Mouse (Mus musculus): ENCODE data around the gene Gm10642. TPM values are rescaled to one million over a fixed set of nuclear protein-coding genes. Genes with fewer than 3 reads are reported as not detected.

Gm10642 gene
- polyA plus RNA-seq, 1 experiment: 3.8 TPM

DNA sequence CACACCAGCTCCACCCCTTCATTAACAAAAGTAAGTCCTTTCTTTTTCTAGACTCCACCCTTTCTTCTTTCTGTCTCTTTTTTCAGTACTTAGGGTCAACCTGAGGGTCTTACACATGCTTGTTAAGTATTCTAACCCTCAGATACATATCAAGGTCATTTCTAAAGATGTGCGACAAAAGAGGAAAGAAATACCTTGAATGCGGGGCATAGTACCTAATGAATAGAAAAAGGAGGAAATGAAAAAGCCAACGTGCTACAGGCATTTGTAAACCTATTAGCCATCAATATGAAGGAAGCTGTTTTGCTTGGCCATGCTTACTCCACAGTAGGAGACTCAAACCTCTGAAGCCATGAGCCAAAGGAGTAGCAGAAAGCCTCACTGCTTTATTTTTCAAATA lies 33.9 kb downstream of the Gm10642 start:
- Histone ChIP-seq H3K4me3 (ENCODE audit: insufficient read depth, low read depth, low read length) (no peak overlapping the region), H3K4me1 (ENCODE audit: control insufficient read depth, insufficient read depth, insufficient read length, low read length) (peaks cover 3% of the 10 kb centered on the region), H3K27ac (replicated peaks; ENCODE audit: low read depth, low read length) (no peak overlapping the region)

GRCm38 (mm10) chr9:70690579-70690978 lies 34.5 kb downstream of the Gm10642 start:
- H3K4me1 ChIP-seq (ENCODE audit: control insufficient read depth, insufficient read depth, insufficient read length, low read length): peaks cover 3% of the 10 kb centered on the region
- H3K4me3 ChIP-seq (ENCODE audit: insufficient read depth, low read depth, low read length): no peak overlapping the region
- no peak overlapping the region for H3K27ac ChIP-seq (replicated peaks; ENCODE audit: low read depth, low read length)

- H3K27ac ChIP-seq (replicated peaks; ENCODE audit: low read depth, low read length): no peak overlapping the region
- no peaks in the 10 kb centered on the region; the same call in 1 of the 2 replicates for H3K4me1 ChIP-seq (ENCODE audit: control insufficient read depth, insufficient read depth, insufficient read length, low read length)
- H3K4me3 ChIP-seq (ENCODE audit: insufficient read depth, low read depth, low read length): no peak overlapping the region
Measured at GRCm38 (mm10) chr9:70691772-70692693, 36.0 kb downstream of the Gm10642 start.

DNA sequence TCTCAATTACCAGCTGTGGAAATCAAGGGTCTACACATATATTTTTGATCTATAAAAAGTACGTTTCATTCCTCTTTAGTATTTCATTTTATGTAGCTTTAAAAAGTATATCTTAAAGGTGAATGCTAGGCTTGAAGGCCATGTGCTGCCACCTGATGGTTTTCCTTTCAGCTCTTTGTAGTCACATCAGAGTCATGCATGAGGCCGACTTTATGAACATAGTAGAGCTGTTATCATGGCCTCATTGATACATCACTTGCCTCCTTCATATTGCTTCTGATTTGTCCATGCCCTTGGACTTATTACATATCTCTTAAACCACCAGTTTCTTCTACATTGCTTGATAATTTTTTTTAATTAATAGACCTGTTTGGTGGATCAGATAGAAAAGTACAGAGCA lies 39.7 kb downstream of the Gm10642 start:
- no peak overlapping the region for H3K27ac ChIP-seq (replicated peaks; ENCODE audit: low read depth, low read length)
- H3K4me3 ChIP-seq (ENCODE audit: insufficient read depth, low read depth, low read length): no peak overlapping the region
- H3K4me1 ChIP-seq (ENCODE audit: control insufficient read depth, insufficient read depth, insufficient read length, low read length): no peaks in the 10 kb centered on the region; the same call in 1 of the 2 replicates

DNA sequence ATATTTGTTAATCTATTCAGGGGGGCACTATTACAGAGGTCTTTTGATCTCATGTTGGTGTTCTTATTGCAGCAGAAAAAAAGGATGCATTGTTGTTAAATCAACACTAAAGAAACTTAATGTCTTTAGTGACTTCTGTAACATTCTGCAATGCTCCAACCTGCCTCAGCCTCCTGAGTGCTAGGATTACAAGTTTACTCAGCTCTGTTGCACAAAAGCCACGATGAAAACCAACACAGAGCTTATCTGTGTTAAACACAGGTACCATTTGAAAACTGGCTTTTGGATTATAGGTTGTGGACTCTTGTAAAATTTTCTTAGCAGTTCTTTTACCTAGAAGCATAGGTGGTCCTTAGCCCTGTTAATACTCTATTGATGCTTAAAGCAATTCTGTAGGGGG lies 42.0 kb downstream of the Gm10642 start:
- Histone ChIP-seq H3K4me1 (ENCODE audit: control insufficient read depth, insufficient read depth, insufficient read length, low read length) (no peaks in the 10 kb centered on the region; the same call in 1 of the 2 replicates), H3K27ac (replicated peaks; ENCODE audit: low read depth, low read length) (no peak overlapping the region), H3K4me3 (ENCODE audit: insufficient read depth, low read depth, low read length) (no peak overlapping the region)

DNA sequence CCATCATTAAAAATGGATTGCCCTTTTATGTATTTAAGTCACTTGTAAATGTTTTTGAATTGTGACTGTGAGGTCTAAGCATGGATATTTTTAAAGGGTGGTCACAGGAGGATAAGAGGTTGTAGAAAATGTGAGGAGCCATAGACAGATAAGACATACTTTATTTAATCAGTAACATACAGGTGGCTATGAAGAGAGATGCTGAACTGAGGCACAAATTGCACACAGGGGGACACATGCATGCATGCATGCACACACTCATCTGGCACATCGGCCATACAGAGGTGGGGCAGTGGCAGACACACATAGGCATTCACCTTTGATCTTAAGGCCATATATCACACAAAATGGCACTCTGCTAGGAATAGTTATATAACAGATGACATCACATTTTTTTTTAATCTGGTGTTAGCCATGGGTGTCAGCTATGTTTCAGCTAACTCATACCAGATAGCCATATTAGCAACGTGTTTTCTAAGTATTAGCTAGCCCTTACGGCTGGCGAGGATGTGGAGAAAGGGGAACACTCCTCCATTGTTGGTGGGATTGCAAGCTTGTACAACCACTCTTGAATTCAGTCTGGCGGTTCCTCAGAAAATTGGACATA lies 47.6 kb downstream of the Gm10642 start:
- Histone ChIP-seq H3K4me3 (ENCODE audit: insufficient read depth, low read depth, low read length) (no peak overlapping the region), H3K4me1 (ENCODE audit: control insufficient read depth, insufficient read depth, insufficient read length, low read length) (no peaks in the 10 kb centered on the region), H3K27ac (replicated peaks; ENCODE audit: low read depth, low read length) (no peak overlapping the region)

- H3K27ac ChIP-seq (replicated peaks; ENCODE audit: low read depth, low read length): no peak overlapping the region
- no peak overlapping the region for H3K4me3 ChIP-seq (ENCODE audit: insufficient read depth, low read depth, low read length)
- H3K4me1 ChIP-seq (ENCODE audit: control insufficient read depth, insufficient read depth, insufficient read length, low read length): no peaks in the 10 kb centered on the region
Measured at GRCm38 (mm10) chr9:70706444-70706843, 50.4 kb downstream of the Gm10642 start.

Other genes with a start within 250 kb of the Gm10642 start
- not detected in 2 replicates for gene Ccnb2, start 234.7 kb upstream of the Gm10642 start, polyA plus RNA-seq (2012; ENCODE audit: insufficient read depth, insufficient read length, missing spikeins)
- 11.6 and 13.3 TPM in 2 replicates for gene Rnf111, start 152.5 kb upstream of the Gm10642 start, polyA plus RNA-seq (2012; ENCODE audit: insufficient read depth, insufficient read length, missing spikeins)
- gene Sltm, start 113.5 kb upstream of the Gm10642 start, polyA plus RNA-seq (2012; ENCODE audit: insufficient read depth, insufficient read length, missing spikeins): 16.5 and 19.0 TPM in 2 replicates
- gene Mindy2, start 923 bp downstream of the Gm10642 start, polyA plus RNA-seq (2012; ENCODE audit: insufficient read depth, insufficient read length, missing spikeins): 23.8 and 32.1 TPM in 2 replicates
- gene Adam10, start 22.7 kb downstream of the Gm10642 start, polyA plus RNA-seq (2012; ENCODE audit: insufficient read depth, insufficient read length, missing spikeins): 13.5 and 15.4 TPM in 2 replicates